Mouse (Mus musculus) WW6 (cell line): ENCODE results near the gene Ppp1r14c.
"Not testable (repeated sequence)": the region's sequence is repeated elsewhere in the genome, so short reads cannot be mapped to it uniquely, and the experiment has no call there.

Experiments used
- DNase-seq: peaks from one replicate; pipeline ENCODE4 v3.0.0-alpha.2; 2013; ENCODE audit warnings: low read depth, low spot score

Ppp1r14c gene

GRCm38 (mm10) chr10:3466135-3466626 lies 100.3 kb downstream of the Ppp1r14c start:
- no peak for DNase-seq

DNA sequence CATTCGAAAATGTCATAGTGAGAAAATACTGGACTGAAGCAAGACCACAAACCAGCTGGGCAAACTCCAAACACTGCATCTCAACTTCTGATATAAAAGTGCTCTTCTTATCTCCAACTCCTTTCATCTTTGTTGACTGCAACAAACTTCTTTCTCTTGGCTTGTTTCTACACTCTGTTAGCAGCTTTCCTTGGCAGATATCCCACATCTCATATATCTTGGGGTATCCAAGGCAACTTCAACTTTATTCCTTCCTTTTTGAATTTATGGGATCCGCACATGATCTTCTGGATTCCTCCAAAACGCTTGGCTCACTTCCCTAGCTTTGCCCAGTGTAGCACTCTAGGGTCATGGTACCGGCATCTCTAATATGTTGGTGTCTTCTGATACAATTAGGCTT lies 102.7 kb downstream of the Ppp1r14c start:
- no peak for DNase-seq

- DNase-seq, result no peak
Observed at GRCm38 (mm10) chr10:3476611-3477010, 110.8 kb downstream of the Ppp1r14c start.

- no peak for DNase-seq
Observed at GRCm38 (mm10) chr10:3479772-3480171, 113.9 kb downstream of the Ppp1r14c start.

GRCm38 (mm10) chr10:3490052-3490451 lies 124.2 kb downstream of the Ppp1r14c start:
- no peak for DNase-seq

GRCm38 (mm10) chr10:3496791-3497190 lies 130.9 kb downstream of the Ppp1r14c start:
- DNase-seq, result no peak

DNA sequence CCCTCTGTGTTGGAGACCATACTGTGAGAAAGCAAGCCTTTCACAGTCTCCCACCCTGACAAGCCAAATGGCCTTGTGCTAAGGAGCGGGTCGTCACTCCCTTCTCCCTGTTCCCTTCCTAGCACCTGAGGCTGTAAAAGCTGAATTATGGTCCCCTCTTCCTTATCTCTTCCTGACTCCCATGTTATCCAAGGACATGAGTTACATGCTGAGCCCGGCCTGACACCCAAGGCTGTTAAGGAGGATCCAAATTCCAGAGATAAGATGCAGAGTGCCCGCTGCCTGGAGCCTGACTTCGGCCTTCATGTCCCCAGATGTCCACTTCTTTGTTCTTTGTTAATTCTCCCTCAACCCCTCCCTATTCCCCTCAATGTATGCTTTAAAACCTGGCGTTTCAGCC lies 135.0 kb downstream of the Ppp1r14c start:
- DNase-seq, result not testable (repeated sequence)

DNA sequence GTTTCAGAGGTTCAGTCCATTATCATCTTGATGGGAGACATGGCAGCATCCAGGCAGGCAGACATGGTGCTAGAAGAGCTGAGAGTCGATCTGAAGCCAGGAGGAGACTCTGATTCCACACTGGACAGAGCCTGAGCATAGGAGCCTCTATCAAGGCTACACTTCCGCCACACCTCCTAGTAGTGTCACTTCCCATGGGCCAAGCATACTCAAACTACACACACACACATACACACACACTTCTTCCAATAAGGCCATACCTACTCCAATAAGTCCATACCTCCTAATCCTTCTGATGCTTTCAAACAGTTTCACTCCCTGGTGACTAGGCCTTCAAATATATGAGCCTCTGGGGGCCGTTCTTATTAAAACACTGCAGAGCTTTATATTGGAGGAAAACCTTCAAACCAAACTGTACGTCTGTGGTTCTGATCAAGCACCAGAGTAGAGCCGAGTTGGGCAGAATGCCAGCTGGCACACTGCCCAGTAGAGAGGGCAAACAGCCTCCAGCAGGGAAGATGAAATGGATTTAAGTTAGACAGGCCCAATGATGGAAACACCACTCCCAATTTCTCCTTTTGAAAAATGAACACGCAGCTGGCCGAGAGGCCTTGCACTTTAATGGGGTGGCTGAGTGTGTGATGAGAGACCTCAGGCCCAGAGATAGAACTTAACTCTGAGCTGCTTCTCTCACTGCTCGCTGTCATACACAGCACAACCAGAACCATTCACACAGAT lies 141.8 kb downstream of the Ppp1r14c start:
- DNase-seq, result no peak

DNA sequence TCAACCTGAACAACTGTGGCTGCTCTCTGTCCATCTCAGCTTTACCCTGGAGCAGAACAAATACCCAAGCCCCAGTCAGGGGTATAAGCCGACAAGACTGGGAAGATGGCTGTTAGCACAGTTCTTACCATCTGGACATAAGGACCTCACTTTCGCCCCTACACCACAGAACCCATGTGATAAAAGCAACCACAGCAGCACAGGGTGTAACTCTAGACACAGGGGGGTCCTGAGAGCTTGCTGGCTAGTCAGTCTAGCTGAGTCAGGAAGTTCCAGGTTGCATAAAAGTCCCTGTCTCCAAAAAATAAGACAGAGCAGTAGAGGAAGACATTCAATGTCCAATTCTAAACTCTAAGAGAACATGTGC lies 142.3 kb downstream of the Ppp1r14c start:
- no peak for DNase-seq

GRCm38 (mm10) chr10:3508746-3509145 lies 142.9 kb downstream of the Ppp1r14c start:
- DNase-seq, result no peak

- no peak for DNase-seq
Observed at GRCm38 (mm10) chr10:3509663-3510277, 143.9 kb downstream of the Ppp1r14c start.

DNA sequence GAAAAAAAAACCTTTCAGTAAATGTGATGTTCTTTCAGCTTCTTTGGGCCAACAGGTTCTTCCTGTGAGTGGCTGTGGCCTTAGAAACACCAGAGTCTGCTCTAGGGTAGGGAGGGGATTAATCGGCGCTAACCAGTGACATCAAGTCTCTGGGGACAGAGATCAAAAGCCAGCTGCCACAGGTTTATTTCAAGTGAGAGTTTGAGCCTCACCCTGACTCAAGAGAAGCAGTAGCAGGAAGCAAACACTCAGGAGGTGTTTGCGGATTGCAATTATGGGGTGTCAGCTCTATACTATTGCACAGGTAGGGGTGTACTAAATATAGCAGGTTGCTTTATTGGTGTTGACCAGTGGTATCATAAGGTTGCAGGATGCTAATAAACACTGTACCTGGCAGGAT lies 144.6 kb downstream of the Ppp1r14c start:
- no peak for DNase-seq

DNA sequence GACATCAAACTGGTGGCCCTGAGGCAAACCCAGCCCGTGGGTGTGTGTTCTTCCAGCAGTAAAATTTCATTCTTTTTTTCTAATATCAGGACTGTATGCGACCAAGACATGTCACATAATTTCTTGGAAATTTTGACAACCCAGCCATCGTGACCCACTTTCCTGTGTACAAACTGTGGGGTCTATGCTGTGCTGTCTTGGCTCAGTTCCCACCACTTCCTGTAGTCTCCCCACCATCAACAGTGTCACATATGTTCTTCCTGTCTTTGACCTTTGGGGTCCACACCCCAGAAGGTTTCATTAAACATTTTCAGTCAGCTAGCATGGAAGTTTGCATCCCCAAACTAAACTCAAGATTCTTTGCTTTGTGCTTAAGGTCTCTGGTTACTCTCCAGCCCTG lies 145.5 kb downstream of the Ppp1r14c start:
- DNase-seq, result no peak

- DNase-seq, result no peak
Observed at GRCm38 (mm10) chr10:3512620-3513305, 146.9 kb downstream of the Ppp1r14c start.

DNA sequence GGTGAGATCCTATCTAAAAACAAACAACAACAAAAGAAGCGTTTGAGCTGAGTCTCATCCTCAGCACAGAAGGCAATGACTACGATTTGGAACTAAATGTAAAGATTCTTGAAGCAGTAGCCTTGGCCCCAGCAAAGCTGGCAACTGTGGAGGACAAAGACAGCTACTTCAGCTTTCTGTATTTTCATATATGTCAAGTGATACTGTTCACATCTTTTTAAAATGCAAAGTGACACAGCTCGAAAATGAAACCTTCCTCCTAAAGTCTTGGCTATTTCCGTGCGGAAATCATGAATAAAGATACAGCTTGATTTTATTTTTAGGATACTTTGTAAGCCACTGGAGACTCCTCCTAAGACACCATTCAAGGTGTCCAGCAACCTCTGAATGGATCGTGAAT lies 148.1 kb downstream of the Ppp1r14c start:
- DNase-seq, result no peak
